Mouse (Mus musculus) urinary bladder, postnatal 4 days (tissue): ENCODE results near the gene Tnfsf9.

Experiments used
- DNase-seq, 2 experiments: peaks; one replicate each; pipeline ENCODE4 v3.0.0; 2021 to 2022; ENCODE audit warnings: low spot score in 2 of 2

The Tnfsf9 gene

DNA sequence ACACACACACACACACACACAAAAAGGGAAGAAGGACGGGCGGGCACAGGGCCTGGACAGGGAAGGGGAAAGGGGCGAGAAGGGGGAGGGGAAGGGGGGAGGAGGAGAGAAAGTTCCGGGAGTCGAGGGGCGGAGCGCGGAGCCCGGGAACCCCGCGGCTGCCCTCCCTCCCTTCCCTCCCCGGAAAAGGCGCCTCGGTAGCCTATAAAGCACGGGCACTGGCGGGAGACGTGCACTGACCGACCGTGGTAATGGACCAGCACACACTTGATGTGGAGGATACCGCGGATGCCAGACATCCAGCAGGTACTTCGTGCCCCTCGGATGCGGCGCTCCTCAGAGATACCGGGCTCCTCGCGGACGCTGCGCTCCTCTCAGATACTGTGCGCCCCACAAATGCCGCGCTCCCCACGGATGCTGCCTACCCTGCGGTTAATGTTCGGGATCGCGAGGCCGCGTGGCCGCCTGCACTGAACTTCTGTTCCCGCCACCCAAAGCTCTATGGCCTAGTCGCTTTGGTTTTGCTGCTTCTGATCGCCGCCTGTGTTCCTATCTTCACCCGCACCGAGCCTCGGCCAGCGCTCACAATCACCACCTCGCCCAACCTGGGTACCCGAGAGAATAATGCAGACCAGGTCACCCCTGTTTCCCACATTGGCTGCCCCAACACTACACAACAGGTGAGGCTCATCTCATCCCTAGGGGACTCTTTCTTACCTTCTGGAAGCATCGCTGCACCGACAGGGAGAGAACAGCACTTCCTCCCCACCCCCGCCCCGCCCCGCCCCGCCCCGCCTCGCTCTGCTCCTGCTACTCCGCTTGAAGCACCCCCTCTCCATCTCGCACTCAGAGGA, at the start of gene Tnfsf9:
TSS of gene Tnfsf9 (plus strand) at position 145 of the 854 bp plus-strand sequence.
- no peak for DNase-seq

DNA sequence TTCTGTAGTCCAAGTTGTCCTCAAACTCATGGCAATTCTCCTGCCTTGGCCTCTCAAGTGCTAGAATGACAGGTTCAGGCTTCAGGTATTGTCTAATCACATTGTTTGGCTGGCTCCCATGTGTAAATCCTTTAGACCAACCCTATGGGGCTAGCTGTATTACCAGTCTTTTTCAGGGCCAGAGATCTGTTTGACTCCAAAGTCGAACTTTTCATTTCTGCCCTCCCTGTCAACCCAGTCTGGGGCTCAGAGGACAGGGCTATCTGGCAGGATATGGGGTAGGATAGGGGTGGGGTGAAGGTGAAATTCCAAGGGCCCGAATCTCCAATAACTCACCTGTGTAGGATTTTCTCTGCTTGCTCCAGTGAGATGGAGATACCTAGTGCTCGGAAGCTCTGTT, 48.9 kb upstream of the Tnfsf9 start:
- no peak for DNase-seq

DNA sequence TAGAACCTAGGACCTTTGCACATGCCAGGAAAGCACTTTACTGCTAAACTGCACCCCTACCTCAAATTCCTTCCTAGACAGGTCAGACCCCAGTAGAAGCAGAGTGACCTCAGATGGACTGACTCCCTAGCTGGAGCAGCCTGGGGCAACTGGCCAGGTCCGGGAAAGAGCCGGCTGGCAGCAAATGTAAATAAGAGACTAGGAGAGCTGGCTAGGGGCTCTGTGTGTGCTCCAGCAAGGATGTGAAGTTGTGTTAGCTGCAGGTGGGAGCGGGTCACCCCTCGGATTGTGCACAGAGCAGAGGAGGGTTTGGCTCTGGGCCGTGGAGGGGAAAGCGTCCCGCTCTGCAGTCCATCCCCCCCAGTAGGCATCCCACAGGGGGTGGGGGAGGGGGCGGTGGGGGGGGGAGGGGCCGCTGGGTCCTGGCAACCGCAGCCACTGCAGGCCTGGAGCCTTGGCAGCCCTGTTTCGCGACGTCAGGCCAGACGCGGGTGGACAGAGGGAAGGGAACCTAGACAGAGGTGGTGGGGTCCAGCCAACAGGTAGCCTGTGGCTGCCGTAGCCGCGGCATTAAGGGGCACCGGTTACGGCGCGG, 46.1 kb upstream of the Tnfsf9 start, which contains the start of gene Crb3:
TSS of gene Crb3 (plus strand) at position 215 of the 595 bp plus-strand sequence.
- DNase-seq: no peak

DNA sequence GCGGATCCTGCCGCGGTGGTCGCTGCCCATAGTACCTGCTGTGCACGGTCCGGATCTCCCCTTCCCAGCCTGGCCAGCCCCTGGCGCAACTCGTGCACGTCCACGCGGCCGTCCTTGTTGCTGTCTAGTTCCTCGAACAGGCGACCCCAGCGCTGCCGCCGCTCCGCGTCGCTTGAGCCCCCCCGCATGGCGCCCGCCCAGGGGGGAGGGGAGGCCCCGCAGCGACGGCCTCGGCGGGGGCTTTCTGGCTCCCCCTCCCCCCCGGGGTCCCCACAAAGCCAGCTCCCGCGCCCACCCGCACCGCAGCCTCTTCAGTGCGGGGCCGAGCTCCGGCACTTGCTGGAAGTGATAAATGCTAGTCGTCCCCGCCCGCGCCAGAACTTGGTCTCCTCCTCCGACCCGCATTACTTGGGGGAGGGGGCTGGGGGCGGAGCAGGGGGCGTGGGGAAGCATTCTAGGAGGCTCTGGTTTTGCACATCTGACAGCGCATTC, 45.6 kb upstream of the Tnfsf9 start, which contains the start of gene Slc25a23:
TSS of gene Slc25a23 (minus strand) at position 378 of the 492 bp plus-strand sequence.
- peak in 1 of 2 experiments; percentile 52 for DNase-seq

DNA sequence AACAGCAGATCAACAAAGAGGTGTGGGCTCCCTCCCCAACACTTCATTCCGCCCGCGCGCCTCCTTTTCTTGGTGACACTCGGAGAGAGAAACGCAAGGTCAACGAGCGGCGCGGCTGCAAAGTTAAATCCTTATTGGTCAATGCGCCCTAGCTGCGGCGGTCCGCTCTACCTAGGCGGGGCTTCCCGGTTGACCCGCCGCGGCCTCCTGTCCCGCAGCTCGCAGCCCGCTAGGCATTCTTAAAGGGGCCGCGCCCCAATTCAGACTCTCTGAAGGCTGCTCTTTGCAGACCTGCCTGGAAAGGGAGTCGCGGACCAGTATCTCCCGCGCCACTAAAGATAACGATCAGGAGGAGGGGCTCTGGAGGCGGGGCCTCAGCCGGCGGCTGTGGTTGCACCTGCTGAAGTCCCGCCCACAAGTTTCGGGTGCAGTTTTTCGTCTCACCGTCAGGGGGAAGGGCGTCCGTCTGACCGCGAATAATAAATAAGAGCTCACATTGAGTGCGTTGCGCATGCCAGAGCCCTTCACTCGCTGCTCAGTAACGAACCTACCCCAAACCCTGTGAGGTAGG, 44.8 kb upstream of the Tnfsf9 start:
- DNase-seq: peak; percentile 89 to 94

DNA sequence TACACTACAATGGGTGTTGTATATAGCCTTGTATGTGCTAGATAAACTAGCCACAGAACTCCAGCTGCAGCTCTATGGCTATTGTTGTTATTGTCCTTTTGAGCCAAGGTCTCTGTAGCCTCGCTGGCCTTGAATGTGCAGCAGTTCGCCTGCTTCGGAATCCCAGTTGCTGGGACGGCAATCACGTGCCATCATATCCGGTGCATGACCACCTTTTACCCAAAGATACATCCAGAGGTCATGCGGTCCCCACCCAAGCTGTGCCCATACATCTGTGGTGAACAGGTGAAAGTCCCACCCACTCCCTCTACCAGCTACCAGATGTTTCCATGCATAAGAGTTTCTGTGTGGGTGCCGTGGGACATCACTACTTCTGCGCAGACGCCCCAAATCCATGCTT, 44.1 kb upstream of the Tnfsf9 start:
- DNase-seq: no peak

DNA sequence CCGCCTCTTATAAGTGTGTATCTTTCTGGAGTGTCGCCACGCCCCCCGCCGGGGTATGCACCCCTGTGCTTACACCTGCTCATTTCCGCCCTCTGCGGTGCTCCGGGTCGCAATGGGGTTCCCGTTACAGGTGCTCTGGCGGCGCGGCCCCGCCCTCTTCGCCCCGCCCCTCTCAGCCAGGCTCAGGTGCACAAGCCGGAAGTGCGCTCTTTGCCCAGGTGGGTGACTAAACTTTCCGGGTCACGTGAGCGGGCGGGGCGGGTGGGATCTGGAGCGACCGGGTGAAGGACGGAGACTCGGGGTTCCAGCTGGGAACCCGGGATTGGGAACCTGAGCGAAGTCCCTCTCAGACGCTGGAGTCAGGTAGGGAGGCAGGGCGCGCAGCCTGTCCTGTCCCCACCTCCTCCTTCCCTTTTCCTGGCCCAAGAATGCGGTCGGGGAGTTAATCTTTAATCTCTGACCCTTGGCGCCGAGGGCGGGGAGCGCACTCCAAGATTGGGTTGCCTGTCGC, 43.1 kb upstream of the Tnfsf9 start:
- peak in 1 of 2 experiments; percentile 43 for DNase-seq

DNA sequence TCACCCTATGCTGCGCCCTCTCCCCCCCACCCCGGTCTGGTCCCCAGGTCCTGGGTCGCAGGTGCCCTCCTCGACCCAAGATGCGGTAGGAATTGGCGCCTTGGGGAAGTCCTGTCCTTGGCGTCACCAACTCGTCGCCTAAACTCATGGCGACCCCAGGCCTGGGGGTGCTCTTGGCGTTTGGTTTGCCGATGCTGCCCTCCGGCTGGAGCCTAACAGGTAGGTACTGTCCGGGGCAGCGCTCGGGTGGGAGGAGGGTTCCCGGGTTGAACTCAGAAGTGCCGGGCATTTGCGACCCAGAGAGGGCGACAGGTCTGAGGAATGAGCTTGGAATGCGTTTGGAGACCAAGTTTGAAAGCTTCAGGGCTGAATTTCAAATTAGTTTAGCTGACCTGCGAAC, 42.6 kb upstream of the Tnfsf9 start:
- no peak for DNase-seq

DNA sequence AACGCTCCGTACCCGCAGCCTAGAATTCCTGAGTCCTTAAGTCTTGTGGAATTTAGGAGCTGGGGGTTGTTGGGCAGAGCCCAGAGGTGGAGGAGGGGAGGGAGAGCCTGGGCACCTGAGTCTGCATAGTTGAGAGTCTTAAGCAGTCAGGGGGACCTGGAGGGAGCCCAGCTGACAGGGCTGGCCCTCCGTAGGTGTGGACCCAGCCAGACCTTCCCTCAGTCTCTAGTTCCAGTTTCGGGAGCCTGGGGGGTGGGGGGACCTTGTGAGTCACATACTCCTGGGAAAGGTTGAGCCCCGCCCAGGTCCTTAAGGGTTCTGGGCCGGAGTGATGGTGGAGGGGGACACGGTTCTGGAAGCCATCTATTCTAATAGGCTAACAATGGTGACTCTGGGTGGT, 42.1 kb upstream of the Tnfsf9 start:
- no peak for DNase-seq

DNA sequence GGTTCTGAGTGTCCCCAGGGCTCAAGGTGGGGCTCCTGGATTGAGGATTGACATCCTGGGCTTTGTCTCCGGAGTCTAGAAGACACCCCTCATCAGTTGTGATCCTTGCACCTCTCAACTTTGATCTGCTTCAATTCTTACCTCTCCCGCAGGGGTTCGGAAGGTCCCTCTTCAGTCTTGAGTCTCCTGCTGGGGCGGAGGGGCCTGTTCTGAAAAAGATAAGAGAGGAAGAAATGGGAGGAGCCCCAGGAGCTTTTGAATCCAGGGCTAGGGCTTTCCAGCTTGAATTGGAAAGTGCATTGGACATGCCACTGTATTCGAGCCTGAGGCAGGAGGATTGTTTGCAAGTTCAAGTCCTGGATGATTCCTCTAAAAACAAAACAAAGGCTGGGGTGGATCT, 38.2 kb upstream of the Tnfsf9 start:
- DNase-seq: no peak

DNA sequence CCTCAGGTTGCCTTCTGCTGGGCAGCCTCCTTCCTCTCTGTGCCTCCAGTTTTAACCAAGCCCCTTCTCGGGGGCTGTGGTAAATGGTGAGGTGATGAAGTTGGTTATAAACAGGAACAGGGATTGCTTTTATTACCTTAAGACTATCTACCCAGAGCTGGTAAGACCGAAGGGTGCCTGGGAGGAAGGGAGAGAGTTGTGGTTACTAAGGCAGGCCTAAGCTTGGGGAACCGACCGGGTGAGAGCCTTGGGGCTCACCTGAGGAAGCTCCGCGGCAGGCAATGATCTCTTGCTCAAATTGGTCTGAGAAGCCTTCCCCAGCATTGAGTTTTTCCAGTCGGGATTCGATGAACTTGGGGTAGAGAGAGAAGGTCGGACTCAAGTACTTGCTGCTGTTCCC, 34.9 kb upstream of the Tnfsf9 start:
- DNase-seq: no peak

DNA sequence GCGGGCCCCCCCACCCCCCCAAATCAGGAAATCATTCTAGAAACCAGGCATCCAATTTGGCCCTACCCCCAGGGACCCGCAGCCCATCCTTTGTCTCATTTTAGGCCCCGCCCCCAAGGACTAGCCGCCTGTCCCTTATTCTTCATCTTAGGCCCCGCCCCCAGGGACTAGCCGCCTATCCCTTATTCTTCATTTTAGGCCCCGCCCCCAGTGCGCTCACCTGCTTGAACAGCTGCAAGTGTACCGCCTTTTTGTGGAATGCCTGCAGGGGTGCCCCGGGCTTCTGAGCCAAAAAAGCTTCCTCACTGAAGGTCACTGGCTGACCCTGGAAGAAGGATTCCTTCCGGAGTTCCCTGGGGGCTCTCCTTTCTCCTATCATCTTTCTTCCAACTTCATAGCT, 34.4 kb upstream of the Tnfsf9 start:
- DNase-seq: no peak

DNA sequence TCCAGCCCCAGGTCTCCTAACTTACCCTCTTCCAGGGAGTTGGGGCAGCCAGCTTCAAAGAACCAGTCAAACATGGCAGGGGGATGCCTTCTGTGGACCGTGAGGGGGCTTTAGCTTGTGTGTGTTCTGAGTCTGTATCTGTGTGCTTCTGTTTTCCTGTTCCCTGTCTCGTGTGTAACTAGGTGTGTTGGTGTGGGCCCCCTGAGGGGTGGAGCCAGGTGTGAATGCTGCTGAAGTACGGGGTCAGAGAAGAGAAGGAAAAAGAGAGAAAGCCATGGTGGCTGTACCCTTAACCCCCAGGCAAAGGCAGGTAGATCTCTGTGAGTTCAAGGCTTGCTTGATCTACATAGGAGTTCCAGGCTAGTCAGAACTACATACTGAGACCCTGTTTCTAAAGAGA, 28.2 kb upstream of the Tnfsf9 start:
- DNase-seq: no peak

DNA sequence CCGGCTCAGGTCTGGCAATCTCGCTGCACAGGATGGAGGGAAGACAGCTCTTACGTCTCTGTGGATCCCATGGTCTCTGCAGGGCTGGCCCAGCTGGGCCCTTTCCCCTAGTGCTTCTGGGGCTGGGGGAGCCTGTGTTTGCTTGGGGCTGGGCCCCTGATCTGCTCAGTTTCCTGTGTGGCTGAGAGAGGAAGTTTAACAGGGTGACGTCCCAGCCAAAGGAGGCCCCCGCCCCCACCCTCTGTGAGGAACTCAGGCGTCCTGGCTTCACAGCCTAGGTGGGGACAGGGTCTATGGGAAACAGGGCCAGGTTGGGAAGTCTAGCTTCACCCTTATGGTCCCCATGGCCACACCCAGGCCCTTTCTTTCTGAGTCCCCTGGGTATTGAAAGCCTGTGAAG, 26.8 kb upstream of the Tnfsf9 start, which contains the start of gene Dennd1c:
TSS of gene Dennd1c (minus strand) at position 179 of the 400 bp plus-strand sequence.
- no peak for DNase-seq

DNA sequence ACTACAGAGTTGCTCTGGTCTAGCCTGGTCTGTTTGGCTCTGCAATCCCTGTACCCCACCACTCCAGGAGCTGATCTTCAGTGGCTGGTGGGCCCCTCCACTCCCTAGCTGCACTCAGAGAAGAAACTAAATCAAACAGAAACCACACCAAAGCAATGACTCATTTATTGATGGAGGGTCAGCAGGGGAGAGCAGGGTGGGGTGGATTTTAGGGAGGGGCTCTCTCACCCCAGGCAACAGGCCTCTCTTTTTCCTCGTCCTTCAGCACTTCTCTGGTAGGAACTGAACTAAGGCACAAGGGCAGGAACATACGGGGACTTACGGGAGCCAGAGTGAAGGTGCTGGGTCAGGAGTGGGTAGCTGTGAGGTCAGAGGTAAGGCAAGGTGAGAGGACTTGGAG, 25.2 kb upstream of the Tnfsf9 start:
- DNase-seq: no peak

DNA sequence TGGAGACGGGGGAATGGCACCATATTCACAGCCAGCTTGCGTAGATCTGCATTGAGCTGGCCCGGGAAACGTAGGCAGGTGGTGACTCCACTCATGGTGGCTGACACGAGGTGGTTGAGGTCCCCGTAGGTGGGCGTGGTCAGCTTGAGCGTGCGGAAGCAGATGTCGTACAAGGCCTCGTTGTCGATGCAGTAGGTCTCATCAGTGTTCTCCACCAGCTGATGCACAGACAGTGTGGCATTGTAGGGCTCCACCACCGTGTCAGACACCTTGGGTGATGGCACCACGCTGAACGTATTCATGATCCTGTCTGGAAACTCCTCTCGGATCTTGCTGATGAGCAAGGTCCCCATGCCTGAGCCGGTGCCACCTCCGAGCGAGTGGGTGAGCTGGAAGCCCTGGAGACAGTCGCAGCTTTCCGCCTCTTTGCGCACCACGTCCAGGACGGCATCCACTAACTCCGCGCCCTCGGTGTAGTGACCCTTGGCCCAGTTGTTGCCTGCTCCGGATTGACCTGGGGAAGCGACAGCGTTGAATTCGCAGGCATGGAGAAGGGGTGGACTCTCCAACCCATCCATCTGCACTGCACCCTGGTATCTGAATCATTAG, 23.8 kb upstream of the Tnfsf9 start:
- no peak for DNase-seq

DNA sequence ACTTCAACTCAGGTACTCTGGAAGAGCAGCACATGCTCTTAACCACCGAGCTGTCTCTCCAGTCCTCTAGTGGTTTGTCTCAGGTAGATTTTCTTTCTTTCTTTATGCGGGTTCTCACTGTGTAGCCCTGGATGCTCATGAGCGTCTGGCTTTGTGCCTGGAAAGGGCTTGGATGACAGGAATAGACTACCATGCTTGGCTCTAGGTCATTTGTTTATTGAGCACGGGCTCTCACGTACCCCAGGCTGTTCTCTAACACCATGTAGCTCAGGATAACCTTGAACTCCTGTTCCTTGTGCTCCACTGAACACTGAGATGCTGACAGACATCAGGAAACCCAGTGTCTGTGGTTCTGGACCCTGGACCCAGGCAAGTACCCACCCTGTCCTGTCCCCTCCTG, 22.6 kb upstream of the Tnfsf9 start:
- DNase-seq: no peak

DNA sequence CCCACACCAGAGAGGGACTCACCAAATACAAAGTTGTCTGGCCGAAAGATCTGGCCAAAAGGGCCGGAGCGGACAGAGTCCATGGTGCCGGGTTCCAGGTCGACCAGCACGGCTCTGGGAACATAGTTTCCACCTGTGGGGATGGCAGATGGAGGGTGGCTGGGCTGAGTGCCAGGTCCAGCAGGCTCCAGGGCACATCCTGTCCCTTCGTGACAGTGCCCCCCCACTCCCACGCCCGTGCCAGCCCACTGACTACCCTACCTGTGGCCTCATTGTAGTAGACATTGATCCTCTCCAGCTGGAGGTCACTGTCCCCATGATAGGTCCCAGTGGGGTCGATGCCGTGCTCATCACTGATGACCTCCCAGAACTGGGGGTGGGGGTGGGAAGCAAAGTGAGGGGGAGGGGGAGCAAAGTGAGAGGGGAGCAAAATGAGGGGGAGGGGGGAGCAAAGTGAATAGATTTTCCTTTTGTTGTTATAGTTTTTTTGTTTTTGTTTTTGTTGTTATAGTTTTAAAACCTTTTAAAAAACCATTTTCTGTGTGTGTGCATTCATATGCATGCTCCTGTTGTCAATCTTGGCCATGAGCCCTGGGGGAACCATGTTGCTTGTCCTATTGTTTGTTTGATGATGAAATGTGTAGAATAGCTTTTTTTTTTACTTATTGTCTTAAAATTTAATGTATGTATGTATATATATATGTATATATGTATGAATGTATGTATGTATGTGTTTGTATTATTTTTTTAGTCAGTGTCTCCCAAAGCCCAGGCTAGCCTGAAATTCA, 19.0 kb upstream of the Tnfsf9 start:
- no peak for DNase-seq

DNA sequence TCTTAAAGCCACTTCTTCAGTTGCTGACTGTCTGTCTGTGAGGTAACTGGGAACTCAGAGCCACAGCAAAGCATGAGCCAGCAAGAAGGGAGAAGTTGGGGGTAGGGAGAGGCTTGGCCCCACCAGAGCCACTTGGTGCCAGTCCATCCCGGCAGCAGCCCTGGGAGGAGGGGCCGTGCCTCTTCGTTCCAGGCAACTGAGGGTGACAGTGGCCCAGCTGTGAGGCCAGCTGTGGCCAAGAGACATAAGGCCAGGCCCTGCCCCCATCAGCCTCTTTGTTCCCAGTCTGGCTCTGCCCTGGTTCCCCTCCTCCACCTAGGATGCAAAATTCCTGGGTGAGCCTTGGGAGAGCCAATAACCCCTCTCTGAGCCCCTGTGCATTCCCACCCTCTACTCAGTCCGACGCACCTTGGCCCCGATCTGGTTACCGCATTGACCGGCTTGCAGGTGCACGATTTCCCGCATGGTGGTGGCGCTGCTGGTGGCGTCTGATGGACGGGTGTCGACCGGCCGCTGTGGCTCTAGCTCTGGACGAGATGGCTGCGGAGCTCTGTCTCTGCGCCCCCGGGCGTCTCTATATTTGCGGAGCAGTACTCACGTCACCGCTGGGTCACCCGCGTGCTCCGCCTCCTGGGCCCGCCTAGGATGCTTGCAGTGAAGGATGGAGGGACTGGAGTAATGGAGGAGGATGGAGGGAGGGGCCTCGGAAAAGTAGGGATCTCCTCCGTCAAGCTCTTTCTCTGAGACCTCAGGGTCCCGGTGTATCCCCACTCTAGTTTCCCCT, 17.9 kb upstream of the Tnfsf9 start, which contains the start of gene Tubb4a:
TSS of gene Tubb4a (minus strand) at position 734 of the 784 bp plus-strand sequence.
- no peak for DNase-seq

DNA sequence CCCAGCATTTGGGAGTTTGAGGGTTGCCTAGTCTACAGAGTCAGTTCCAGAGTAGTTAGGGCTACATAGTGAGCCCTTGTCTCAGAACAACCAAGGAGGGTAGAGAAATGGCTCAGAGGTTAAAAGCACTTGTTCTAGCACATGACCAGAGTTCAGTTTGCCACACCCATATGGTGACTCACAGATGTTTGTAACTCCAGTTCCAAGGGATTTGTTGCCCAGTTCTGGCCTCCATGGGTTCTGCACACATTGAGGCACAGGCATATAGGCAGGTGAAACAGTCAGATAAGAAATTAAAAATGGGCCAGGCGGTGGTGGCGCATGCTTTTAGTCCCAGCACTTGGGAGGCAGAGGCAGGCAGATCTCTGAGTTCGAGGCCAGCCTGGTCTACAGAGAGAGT, 10.9 kb upstream of the Tnfsf9 start:
- no peak for DNase-seq
